Mouse (Mus musculus): ENCODE measurements at regions not wholly inside any gene's neighbourhood (a gene's known extent, or its start where the extent isn't known, plus 50 kb on each side); places are given as distances from the start of the nearest gene placed in this dataset.

- no peak for DNase-seq
These were observed 566.9 kb upstream of the A1bg start for GRCm38 (mm10) chr15:61489731-61490130.

DNA sequence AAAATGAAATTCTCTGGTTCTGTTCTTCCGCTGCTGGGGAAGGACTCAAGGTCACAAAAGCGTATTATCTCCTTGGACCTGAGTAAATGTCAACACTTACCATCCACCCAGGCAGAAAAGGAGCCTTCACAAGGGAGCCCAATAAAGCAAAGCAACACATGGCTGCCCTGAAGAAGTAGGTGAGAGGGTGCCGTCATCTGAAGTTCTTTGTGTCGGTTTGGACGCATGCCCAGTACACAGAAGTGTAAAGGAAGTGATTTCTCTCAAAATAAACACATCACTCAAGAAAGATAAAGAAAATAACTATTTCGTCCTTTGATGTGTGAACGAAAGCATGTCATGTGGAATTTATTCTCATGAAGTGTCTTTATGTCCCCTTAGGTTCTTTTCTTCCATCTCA lies 559.0 kb upstream of the A1bg start:
- DNase-seq: no peak

DNA sequence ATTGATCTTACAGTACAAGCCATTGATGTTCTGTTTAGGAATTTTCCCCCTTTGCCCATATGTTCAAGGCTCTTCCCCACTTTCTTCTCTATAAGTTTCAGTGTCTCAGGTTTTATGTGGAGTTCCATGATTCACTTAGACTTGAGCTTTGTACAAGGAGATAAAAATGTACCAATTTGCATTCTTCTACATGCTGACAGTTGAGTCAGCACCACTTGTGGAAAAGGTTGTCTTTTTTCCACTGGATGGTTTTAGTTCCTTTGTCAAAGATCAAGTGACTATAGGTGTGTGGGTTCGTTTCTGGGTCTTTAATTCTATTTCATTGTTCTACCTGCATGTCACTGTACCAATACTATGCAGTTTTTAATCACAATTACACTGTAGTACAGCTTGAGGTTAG lies 551.1 kb upstream of the A1bg start:
- DNase-seq: no peak

DNA sequence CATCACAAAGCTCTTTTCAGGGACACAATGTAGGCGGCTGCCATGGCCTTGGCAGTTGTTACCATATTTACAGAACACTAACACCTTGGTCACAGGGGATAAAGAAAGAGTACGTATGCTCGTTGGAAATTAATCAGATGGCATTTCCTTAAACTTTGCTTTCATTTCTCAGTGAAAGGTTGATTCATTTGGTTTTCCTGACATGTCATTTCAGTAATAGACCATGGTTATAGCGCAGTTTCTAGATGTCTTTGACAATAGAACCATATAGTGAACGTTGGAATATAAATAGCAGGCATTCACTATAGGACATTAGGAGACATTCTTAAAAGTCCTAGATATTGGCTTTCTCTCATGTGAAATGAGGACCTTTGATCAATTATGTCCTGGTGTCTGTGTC lies 532.2 kb upstream of the A1bg start:
- DNase-seq: no peak

- peak in 1 of 2 experiments; percentile 1 for DNase-seq
These were observed 531.5 kb upstream of the A1bg start for GRCm38 (mm10) chr15:61454350-61454671.

- DNase-seq: no peak
These were observed 531.0 kb upstream of the A1bg start for GRCm38 (mm10) chr15:61453656-61454349.

DNA sequence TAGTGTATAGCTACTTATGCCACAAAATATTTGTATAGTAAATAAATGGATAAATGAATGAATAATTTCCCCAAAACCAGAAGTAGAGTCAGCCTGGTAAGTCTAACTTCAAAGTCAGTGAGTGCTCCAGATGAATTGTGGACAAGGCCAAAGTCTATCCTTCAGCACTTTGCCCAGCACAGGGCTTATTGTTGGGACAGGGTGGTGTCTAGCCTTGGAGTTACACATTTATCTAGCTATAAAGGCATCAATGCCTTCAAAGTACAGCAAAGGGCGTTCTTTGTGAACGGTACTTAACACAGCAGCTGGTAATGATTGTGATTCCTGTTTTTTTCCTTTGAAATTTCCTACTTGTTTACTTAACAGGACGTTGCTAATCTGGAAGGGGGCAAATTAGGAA lies 527.4 kb upstream of the A1bg start:
- no peak for DNase-seq

DNA sequence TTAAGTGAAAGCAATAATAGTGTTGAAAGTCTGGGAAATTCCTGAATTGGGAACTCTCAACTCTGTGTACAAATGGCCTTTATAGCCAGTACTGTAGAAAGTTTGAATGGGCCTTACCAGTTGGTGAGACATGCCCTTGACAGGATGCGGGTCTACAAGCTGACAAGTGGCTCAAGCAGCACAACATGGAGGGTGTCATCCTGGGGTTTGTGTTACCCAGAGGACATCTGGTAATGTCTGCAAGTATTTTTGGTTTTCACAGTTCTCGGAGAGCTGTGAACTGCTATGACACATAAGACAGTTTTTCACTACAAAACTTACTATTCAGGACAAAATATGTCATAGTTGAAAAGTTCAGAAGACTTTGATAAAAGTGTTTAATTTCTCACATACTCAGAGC lies 525.7 kb upstream of the A1bg start:
- no peak for DNase-seq

GRCm38 (mm10) chr15:61446053-61446840 lies 523.4 kb upstream of the A1bg start:
- DNase-seq: no peak

GRCm38 (mm10) chr15:61441734-61442398 lies 519.1 kb upstream of the A1bg start:
- no peak for DNase-seq

- no peak for DNase-seq
These were observed 518.2 kb upstream of the A1bg start for GRCm38 (mm10) chr15:61441012-61441411.

GRCm38 (mm10) chr15:61440284-61440683 lies 517.5 kb upstream of the A1bg start:
- no peak for DNase-seq

GRCm38 (mm10) chr15:61439623-61440170 lies 516.9 kb upstream of the A1bg start:
- DNase-seq: no peak

DNA sequence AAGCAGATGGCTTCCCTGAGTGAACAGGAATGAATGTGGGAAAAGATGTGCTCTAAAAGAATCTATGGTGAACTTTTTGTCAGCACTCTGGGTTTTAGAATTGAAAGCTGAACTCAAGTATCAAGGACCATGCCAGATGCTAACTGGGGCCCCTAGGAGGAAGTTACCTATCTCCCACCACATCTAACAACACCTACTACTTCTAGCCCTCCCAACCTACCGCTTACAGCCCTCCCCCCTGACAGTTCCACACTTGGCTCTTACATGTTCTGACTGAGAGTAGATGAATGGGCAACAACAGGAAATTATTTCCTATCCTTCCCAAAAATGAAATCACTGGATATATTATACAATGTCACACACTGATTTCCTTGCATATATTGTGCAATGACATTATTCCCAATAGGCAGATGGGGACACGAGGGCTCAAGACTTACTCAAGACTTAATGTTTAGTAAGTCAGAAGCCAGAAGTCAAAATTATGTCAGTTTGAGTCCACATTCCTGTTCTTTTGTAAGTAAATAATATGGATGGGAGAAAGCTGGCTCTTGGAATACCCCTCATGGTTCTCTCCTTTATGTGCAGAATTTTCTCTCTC lies 506.1 kb upstream of the A1bg start:
- no peak for DNase-seq

- DNase-seq: no peak
These were observed 500.2 kb upstream of the A1bg start for GRCm38 (mm10) chr15:61422989-61423388.

GRCm38 (mm10) chr15:61417506-61417905 lies 494.7 kb upstream of the A1bg start:
- no peak for DNase-seq

DNA sequence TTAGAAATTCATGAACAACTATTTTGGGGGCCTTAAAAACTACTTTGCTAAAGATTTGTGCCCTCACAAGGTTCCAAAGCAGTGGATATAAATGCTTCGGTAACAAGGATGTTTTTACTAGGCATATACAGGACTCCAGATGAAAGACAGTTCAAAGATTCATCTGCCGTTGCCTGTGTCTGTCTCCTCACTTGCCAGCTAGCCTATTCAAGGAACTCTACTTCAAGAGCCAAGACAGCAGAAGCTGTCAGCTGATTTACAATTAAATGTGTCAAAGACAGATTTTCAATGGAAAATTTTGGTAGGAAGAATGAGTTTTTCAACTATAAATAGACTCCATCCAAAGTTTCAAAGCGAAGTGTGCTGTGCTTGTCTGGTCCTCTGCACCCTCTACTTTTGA lies 494.0 kb upstream of the A1bg start:
- DNase-seq: no peak

DNA sequence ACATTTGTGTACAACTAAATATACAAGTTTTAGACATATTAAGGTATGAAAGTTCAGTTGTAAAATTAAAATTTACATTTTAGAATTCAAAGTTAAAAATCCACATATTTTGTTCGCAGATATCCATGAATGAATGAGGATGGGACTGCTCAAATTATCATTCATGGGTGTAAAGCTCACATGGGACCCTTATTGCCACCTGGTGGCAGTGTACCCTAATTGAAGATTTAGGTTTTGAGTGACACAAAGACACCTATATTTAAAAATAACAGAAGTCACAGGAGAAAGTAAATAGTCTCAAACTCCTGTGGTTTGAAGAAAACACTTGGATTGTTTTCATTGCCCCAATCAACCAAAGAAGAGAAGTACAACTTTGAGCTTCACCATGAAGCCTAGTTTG lies 492.8 kb upstream of the A1bg start:
- no peak for DNase-seq

DNA sequence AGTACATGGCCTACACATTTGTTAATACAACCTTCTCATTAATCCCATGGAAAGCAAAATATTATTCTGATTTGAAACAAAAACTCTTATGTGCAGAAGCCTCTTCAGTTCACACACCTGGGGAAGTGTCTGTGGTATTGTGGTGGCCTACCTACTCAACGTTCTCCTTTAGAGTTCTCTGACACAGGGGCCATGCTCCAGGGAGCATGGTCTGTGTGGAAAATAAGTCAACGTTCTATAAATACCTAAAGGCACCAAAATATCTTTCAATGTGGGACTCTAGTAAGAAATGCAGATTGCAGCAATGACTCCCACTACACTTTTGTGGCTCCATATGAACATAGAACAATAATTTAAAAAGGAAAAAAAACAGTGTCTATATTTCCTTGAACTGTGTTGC lies 489.0 kb upstream of the A1bg start:
- no peak for DNase-seq

DNA sequence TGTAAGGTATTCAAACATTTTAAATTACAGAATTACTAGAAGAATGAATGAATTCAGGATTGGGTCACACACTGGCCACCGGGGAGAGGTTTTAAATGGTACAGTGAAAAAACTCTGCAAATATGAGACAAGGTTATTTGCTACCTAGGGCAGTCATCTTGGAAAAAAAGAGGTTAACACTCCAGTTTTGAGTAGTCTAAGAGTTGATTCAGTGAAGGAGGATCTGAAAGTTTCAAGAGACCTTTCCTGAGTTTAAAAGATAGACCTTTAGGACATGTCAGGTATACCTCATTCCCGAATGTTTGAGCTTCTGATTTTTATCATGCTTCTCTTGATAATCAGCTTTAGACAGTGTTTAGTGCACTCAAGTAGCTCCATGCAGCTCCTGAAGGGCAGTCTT lies 488.0 kb upstream of the A1bg start:
- DNase-seq: no peak

- no peak for DNase-seq
These were observed 485.8 kb upstream of the A1bg start for GRCm38 (mm10) chr15:61408621-61409020.

DNA sequence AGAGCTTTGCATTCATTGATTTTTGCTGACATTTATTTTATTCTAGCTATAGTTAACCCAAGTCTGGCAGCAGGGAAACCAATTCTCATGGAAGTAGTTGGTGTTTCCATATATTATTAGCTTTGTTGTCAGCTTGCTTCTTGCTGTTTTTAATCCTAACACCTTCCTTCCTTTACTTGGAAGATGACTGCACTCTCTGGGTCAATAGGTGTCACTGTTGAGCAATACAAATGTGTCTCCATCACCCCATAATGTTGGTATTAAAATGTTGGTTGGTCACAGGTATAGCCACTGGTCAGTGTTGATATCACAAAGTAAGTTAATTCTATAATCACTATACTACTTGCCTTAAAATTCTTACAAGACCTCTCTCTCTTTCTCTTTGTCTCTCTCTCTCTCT lies 477.9 kb upstream of the A1bg start:
- DNase-seq: no peak

DNA sequence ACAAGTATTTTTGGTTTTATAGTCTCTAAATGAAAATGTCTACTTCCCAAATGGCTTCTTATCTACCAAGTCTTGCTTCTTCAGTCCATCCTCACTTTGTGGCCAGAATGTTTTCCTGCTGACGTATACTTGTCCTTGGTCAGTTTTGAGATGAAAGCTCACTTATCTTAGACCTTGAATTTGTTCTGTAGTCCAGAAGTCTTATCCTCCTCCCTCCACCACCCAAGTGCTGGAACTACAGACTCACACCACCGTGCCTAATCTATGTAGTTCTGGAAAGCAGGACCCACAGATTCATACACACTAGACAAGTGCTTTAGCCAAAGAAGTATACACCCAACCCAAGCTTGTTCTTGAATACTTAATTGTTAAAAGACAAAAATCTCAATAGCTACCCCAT lies 477.2 kb upstream of the A1bg start:
- no peak for DNase-seq

Data from layer of hippocampus, postnatal 36 days (tissue).